Mouse (Mus musculus) lung, postnatal 14 days (tissue): ENCODE data around the gene Samd5.

Experiments
- DNase-seq: peaks from one replicate; pipeline ENCODE4 v3.0.0; 2021

Samd5 gene

DNA sequence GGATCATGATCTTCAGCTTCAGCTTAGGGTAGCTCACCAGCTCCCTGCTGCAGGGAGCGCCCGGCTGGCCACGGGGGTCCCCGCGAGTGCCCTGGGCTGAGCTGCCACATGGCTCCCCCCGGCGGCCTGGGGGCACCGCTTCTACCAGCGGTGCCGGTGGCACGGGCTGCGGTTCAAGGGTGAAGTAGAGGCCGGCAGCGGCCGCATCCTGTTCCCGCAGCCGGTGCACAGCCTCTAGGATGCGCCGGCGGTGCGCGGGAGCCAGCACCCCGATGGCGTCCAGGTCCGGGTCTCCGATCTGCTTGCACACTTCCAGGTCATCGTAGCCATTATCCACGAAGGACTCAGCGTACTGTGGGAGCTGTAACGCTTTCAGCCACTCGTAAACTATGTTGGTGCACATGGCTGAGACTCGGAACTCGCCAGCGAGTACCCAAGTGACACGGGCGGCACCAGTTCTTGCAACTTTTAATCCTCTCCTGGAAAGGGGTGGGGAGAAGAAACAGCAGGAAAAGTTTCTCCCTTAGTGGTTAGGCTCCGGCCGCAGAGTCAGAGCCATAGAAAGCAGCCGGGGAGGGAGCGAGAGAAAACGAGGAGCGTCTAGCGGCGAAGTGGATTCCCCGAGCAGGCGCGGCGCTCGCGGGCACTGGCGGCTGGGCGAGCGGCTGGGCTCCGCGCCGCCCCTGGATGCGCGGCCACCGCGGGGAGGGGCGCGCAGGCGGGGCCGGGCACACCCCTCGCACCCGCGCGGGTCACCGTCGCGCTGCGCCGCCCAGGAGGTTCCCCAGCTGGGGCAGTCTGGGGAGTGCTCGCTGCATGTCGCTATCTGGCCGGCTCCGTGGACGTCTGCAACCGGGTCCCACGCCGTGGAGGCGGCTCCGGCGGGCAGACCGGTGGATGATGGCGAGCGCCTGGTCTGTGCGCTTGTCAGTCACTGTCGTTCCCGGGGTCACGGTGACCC, at the start of gene Samd5:
TSS of gene Samd5 (minus strand) at position 648 of the 961 bp plus-strand sequence.
- DNase-seq: peak; percentile 62

DNA sequence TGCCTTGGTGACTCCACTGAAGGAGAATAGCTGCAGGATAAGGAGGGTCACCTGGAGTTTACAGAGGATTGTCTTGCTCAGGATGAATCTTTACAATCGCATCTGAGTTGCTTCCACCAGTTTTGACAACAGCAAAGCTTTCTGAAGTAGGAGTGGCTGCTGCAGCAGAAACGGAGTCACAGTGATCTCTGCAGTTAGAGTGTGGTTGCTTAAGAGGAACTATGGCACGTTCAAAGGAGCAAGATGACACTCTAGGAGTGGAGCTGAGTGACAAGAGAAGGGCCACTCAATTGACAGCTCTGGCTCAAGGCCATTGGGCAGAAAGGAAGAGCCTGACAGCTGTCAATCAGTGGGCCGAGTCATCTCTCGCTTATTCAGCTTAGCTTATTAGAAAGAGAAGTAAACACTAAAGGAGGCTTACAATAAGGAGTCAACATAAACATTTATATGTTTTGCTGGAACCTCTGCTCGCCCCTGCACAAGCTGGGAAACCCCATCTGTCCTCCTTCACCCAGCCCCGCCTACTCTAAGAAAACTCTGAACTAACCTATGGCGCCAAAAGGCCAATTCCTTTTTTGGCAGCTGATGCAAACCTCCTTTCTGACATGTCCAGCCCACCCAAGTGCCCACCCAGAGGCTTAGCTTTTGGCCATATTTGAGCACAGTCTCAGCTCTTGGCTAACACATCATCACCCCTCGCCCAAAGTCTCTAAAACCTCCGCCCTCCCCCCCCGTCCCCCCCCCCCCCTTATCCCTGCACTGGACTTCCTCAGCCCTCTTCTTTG, 47.7 kb upstream of the Samd5 start:
- DNase-seq: no peak

DNA sequence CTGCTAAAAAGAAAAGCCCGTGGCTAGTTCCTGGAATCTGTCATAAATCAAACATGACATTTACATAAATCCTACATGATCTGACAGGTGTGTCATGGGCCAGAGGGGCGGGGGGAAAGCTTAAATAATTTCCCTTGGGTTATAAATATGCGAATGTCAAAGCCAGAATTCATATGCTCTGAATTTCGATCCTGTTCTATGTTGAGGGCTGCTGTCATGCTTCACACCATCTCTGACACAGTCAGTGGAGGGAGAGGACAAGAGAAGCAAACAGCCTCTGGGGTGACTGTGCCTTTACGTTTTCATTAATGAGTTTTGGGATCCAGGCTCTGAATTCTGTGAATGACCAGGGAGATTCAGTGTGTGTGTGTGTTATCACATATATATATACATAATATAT, 45.0 kb upstream of the Samd5 start:
- no peak for DNase-seq

DNA sequence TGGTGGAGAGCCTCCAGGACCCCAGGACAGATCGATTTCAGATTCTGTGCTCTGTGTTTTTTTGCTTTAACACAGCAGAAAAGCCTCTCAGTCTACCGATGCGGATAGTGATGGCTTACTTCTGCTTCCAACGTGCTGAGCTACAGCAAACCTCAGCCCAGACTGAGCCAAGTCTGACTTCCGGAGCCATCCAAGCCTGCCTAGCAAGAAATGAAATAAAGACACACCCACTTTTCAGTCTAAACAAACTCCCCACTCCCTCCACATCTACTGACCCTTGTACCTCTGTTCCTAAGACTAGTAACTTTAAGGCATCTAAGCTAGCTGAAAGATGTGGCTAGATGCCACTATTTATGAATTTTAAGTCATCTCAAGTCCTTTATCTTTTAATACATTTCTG, 43.1 kb upstream of the Samd5 start:
- no peak for DNase-seq

DNA sequence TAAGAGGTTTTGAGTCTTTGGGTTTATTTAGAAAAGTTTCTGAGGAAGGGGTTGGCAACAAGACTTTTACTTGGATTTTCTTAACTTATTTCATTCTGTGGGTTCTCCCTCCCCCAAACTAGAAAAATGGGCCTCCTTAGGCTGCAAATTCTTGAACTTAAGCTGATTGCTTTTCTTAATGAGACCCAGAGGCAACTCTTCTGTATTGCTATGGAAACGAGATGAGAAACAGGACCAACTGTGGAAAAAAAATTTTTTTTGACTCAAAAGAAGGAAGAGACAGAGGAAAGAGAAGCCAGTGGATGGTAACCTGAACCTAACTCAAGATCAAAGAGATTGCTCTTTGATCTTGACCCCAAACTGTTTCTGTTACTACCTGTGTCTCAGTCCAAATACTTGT, 29.9 kb upstream of the Samd5 start:
- no peak for DNase-seq

DNA sequence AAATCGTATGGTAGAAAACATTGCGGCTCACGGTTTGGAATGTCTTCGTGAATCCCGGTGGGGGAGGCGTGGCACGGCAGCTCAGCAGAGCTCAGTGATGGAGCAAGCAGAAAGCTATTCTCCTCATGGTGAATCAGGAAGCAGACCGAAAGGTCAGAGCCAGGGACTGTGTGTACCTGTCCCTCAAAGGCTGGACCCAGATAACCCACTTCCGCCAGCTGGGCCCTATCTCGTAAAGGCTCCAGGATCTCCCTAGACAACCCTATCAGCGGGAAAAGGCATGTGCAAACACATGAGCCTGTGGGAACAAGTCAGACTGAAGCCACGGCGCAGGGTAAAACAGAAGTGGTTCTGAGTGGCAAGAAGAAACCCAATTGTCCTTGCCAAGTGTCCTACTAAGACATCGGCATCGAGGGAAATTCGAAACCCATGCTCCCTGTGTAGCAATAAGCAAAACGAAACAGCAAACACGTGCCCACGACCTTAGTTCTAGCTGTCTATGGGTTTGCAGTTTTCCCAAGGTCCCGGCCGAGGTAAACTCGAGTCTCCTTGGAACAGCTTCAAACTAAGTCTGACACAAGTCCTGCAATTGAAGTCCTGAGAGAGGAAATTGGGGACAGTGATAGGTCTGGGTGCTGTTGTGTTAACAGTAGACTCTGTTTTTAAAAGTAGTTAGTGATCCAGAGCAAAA, 24.2 kb upstream of the Samd5 start:
- DNase-seq: no peak

DNA sequence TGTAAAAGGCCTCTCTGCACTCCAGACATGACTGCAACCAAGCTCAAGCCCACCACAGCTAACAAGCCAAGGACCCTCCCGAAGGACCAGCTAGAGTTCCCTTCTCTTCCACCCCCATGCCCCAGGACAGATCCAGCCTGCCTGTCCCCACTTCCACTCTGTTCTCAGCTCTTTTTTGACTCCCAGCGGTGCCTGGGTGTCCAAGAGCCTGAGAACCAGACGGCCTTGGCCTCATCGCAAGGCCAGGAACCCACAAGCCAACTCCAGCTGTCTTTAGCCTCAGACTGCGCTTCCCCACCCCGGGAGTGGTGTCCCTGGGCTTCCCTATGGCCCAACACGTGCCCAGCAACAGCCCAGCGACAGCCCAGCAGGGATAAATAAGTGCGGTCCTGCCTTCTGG, 23.1 kb upstream of the Samd5 start:
- no peak for DNase-seq

DNA sequence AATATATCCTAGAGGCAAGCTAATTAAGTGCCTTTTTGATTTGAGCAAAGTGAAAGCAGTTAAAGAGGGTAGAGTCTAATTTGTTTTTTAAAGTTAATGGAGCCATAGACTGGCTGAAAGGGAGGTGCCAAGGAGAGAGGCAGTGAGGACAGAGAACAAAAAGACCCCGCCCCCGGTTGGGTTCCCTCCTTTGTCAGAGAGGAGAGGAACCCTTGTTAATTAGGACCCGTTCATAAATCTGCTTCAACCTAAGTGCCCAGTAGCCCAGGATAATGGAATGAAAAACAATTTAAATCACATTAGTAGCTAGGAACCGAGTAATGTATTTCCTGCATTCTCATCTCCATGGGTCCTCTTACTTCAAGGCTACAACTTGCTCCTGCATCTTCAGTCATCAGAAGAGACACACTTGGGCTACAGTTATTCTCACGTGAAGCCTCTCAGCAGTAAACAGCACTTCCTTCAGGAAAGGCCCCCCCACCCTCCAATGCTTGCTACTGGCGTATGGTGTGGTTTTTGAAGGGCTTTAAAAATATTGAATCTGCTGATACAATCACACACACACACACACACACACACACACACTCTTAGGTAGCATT, 21.6 kb upstream of the Samd5 start:
- DNase-seq: no peak

DNA sequence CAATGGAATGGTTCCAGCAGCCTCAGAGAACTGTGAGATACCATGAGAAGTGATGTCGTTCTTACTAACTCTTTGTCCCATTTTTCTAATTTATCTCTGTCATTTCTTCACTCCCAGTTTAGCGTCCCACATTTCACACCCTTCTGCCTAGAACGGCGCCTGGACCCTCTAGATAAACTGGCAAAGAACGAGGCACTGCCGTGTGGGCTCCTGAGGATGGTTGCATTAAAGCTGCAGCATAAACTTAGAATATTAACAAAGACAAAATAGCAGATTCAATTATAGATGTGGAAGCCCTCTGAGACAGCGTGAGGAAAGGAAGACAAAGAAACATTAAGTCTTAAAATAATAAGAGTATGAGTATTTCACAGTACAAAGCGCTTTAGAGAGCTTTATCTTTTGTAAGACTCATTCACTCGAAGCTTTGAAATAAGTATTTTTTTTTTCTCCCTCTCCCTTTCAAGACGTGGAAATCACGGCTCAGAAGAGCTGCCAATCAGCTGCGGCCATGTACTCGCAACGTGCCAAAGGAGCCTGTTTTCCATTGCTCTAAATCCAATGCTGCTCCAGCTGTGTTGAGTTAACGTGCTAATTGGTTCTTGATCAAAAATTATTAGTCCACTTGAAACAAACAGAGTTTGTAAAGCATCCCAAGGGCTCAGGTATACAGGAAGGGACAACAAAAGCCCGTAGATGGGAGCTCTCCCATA, 19.1 kb upstream of the Samd5 start:
- no peak for DNase-seq

DNA sequence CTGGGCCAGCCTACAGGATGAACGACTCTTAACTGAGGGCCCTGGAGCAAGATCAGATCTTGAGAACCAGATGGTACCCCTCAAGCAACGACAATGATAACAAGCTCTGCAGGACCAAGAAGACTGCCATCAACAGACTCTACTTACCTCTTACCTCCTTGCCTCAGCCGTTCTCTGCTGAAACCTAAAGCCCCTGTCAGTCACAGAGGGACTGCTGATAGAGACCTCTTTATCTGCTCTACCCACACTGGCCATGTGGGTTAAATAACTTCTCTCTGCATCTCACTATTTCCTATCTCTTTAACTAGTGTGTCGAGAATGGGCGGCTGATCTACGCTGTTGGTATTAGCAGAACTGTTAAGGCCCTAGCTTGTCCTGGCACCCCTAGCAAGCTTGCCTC, 5.9 kb upstream of the Samd5 start:
- no peak for DNase-seq

DNA sequence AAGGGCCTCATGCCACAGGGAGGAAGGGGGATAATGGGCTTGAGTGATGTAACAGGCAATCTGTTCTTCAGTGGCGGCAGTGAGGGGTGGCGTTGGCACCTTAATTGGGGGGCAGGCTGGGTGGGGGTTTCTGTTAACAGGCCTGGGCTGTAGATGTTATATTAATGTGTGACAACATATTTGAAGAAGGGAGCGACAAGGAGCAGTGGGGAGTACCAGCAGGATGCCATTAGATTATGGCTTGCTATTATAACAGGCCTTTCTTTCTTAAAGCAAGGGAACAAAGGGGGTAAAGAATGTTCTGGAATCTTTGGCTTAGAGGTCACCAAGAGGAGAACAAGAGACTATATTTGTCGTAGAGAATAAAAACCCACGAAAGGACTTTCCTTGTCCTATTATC, 4.9 kb upstream of the Samd5 start:
- no peak for DNase-seq

DNA sequence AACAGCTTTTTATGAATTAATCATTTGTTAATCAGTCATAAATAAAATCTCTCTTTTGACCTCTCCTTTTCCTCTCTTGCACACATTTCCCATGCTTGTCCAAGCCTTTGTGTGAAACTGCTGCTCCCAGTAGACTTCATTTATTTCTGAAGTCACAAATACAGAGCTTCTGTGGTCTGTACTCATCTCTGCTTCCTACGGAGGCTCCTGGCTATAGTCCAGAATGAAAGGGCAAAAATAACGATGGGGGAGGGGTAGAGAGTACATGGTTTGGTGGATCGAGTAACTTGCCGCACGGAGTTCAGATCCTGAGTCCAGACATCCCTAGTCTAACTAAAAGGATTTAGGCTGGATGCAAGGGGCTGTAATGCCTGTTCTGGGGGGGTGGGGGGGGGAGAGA, 3.1 kb upstream of the Samd5 start:
- no peak for DNase-seq

DNA sequence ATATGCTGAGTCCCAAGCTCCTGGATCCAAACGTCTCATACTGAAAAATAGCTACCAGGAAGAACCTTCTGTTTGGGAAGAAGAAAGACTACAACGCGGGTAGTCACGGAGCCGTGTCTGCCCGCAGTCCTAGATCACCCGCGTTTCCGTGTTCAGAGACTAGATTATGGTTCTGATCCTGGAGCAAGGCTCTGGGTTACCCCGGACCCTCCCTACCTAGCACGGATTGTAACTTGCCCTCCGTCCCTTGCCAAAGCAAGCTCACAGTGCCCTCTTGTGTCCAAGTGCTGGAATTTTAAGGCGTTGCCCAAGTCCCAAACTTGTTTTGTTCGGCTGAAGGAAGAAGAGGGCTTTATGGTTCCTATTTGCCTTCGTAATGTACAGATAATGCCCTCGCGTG, 1.9 kb upstream of the Samd5 start:
- DNase-seq: peak; percentile 81

DNA sequence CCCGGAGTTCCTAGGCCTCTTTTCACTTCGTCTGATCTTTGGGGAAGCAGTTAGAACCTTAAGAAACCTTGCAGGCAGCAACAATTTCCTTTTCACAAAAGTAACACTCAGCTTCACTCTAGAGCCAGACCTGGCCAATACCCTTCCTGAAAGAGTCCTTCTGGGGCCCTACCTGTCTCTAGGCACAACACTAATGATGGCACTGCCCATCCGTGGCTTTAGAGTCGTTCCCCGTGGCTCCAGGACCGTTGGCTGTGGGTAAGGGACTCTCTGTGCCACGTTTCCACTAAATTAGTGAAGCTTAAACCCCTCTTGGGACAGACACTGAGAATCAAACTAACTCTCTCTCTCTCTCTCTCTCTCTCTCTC, 1.4 kb upstream of the Samd5 start:
- no peak for DNase-seq

DNA sequence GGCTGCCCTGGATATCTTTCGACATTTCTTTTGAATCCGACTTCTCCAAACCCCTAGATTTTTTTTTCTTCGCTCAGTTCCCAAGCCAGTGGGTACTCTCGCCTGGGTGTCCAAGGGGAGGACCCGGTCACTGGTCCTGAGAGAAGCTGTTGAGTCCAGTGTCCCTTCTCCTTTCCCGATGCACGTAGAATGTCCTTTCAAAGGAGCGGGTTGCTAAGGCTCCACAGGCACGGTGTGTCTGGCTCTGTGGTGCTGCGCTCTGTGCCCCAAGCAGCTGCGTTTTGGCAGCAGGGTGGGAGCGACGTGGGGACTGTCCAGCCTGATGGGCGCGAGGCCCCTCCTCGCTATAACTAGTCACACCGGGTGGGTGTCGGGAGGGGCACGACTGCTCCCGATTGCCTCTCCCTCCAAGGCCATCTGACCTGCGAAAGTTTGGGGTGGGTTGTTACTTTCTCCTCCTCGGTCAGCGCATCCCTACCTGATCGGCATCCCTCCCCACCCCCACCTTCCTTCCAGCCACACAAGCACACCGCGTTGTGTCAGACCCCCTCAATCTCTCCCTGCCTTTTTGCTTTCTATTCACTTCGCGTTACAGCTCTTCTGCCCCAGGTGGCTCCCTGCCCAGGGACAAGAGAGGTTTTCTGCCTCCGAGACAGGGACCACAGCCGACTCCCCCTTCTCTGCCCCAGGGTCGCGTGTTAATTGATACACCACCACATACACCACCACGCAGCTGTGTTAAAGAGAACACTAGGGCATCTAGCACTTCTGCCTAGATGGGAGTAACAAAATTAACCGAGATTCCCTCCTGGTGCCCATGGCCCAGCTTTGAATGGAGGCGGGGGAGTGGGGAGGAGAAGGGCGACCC, 776 bp upstream of the Samd5 start:
- peak; percentile 5 for DNase-seq

DNA sequence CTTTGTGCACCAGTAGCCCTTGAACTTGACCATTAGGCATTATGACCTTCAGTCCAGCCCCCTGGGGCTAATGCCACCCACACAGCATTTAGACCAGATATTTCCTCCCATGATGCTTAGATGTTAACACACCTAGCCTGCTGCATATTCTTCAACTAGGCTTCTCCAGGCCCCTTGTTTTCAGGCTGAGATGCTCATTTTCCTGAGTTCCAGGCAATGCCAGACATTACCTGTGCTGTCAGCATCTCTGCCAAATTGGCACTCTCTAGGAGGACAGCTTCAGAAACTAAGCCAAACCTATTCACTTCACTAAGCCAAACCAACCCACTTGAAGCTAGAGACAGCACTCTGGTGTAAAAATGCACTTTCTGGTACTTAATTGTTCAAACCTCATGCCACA, 1.7 kb downstream of the Samd5 start:
- DNase-seq: no peak

DNA sequence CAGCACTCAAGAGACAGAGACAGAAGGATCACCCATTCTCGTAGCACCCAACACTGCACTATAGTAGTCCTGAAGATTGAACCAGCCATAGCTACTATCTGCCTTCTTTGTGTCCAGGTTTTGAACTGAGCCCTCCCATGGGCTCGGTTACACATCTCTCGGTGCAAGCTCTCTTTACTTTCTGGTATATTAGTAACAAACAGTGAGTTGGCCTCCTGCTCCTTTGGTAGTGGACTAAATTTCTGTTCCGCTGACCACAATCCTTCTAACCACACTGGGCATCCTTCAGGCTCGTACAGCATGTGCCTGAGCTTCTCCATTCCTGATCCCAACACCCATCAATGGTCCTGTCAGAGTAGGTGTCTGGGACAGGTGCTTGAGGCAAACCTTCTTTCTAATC, 2.3 kb downstream of the Samd5 start:
- DNase-seq: no peak

DNA sequence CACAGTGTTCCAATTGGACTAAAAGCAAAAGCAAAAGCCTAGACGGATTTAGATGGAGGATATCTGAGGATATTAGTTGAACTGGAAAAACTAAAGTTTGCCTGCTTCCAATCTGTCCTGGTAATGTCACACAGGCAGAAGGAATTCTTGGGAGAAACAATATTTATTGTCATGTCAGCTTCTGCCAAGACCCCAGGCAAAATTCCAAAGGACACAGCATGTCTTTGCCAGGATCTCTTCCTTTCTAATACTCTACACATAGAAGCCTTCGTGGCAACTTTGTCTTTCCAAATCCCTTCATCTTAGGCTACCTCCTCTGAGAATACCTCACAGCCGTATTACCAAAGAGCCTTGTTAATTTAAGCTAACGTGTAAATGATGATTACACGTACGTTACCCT, 4.7 kb downstream of the Samd5 start:
- no peak for DNase-seq

DNA sequence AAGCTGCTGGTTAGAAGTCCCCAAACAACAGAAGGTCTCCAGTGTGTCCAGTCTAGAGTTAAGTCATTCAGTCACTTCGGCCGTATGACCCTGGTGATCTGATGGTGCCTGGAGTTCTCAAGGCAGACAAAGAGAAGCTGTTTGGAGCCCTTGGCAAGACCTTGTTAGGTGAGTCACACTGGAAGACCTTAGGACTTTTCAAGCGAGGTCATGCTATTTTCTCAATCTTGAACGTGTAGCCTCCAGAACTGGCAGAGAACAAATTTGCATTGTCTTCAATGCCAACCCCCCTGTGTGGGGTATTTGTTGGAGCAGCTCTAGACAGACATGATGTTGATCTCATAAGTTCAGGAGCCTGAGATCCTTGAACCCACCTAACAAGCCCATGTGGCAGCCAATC, 6.2 kb downstream of the Samd5 start:
- no peak for DNase-seq

DNA sequence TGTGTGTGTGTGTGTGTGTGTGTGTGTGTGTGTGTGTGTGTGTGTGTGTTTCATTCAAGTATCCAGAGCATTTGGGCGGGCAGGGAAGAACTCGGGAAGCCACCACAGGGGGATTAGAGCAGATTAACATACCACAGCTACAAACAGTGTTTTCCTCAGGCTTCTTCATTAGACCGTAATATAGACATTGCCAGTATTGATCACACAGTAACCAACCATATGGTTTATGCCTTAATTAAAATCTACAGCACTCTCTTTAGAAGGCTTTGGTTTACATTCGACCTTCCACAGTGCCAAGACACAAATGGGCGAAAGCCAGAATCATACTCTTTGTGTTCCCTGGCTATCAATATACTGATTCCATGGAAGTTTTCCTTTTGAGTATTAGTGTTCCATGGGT, 22.1 kb downstream of the Samd5 start:
- no peak for DNase-seq

DNA sequence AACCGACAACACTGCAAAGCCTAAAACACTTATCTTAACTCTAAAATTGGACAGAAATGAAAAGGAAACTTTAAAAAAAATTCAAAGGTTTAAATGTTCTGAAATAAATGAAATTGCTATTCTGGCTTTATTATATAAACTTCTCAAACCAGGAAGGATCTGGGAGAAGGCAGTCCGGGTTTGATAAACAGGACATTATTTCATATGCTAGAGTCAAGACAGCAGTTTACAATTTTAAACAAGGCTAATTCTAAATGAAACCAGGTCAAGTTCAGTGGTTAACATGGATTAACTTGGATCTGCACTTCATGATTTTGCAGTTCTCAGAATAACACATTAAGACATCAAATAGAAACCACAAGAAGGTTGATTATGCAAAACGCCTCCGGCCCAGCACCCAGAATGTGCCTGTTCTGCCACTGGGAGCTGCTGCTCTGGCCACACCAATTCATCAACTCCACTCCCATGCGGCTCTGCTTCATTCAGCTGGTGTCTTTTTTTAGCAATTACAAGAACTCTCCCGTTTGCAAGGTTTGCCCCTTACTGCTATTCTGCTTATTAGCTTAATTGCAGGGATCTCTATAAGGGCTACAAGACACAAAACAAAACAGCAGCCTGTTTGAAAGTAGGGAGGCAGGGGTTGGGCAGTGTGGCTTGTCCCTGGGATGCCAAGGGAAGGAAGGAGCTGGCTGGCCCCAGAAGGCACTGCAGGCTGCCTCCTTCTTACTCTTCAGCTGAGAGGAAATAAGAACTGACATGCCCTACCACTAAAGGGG, 24.8 kb downstream of the Samd5 start:
- DNase-seq: no peak
